Mouse (Mus musculus) midbrain, embryonic 16.5 days (tissue): ENCODE measurements around the gene Fgfr2. TPM values are rescaled to one million over a fixed set of nuclear protein-coding genes. Genes with fewer than 3 reads are reported as not detected.

Experiments used
- ATAC-seq: fragments of 200-750 bp; cut with Nextera tagmentation; 2 replicates; pipeline ENCODE4 v1.8.0; 2017; ENCODE audit warnings: moderate TSS enrichment
- H3K27ac ChIP-seq: fragments of 300-500 bp; sonication (generic); 2 replicates; pipeline ENCODE4 v1.5.1; 2014; ENCODE audit warnings: mild to moderate bottlenecking, low read length, mixed read lengths
- H3K27me3 ChIP-seq: fragments of 300-500 bp; sonication (generic); 2 replicates; pipeline ENCODE4 v1.6.1; 2014; ENCODE audit warnings: low read depth, low read length, mixed read lengths; ENCODE audit not compliant: control insufficient read depth, insufficient read depth
- H3K36me3 ChIP-seq: fragments of 300-500 bp; sonication (generic); 2 replicates; pipeline ENCODE4 v1.6.1; 2014; ENCODE audit warnings: mild to moderate bottlenecking, low read length, moderate library complexity, mixed read lengths; ENCODE audit not compliant: control insufficient read depth, insufficient read depth
- H3K4me1 ChIP-seq: fragments of 300-500 bp; sonication (generic); 2 replicates; pipeline ENCODE4 v1.6.1; 2014; ENCODE audit warnings: mild to moderate bottlenecking, low read length, mixed read lengths; ENCODE audit not compliant: control insufficient read depth, insufficient read depth
- H3K4me2 ChIP-seq: fragments of 300-500 bp; sonication (generic); 2 replicates; pipeline ENCODE4 v1.6.1; 2014; ENCODE audit warnings: mild to moderate bottlenecking, low read length, mixed read lengths
- H3K4me3 ChIP-seq: fragments of 300-500 bp; sonication (generic); 2 replicates; pipeline ENCODE4 v1.5.1; 2014; ENCODE audit warnings: low read depth, mild to moderate bottlenecking, low read length, moderate library complexity, mixed read lengths
- H3K9ac ChIP-seq: fragments of 300-500 bp; sonication (generic); 2 replicates; pipeline ENCODE4 v1.6.1; 2014; ENCODE audit warnings: low read depth, low read length, mixed read lengths
- H3K9me3 ChIP-seq: fragments of 300-500 bp; sonication (generic); replicated peaks from 2 replicates; pipeline ENCODE4 v1.6.1; 2014; ENCODE audit warnings: mild to moderate bottlenecking, low read length, mixed read lengths; ENCODE audit not compliant: control insufficient read depth, poor library complexity, severe bottlenecking
- WGBS: fragments of 180-500 bp; shearing (Covaris S2); extraction: QIAGEN DNeasy Blood & Tissue Kit; methylation state at CpG from one replicate; pipeline ENCODE4 v1.1.7; 2014; 5-methylcytosine and 5-hydroxymethylcytosine counted together
- polyA plus RNA-seq: library from polyadenylated mRNA; unstranded; fragments of >200 nt; fragmentation: Nextera tagmentation; extraction: Ambion mirVana; gene quantifications from 2 replicates; pipeline ENCODE4 v1.2.1, GENCODE M21; 2015

The Fgfr2 gene
- polyA plus RNA-seq, 1 experiment from 2014 or later, result 23.8 TPM

- Histone ChIP-seq H3K4me2 (no peak overlapping the region), H3K9ac (no peak overlapping the region), H3K36me3 (no peaks in the 10 kb centered on the region), H3K9me3 (no peaks in the 10 kb centered on the region), H3K27me3 (no peaks in the 10 kb centered on the region), H3K4me3 (no peak overlapping the region), H3K27ac (peak overlapping the region; percentile 66), H3K4me1 (peaks cover 24% of the 10 kb centered on the region)
- WGBS, result 76% methylated on average over 4 of the region's 4 CpGs
- ATAC-seq, result peak; percentile 27; the same call in 1 of the 2 replicates
These were observed 355.2 kb downstream of the Fgfr2 start for GRCm38 (mm10) chr7:132767999-132768370.

- peak; percentile 74; the same call in 1 of the 2 replicates for ATAC-seq
These were observed 355.7 kb downstream of the Fgfr2 start for GRCm38 (mm10) chr7:132767233-132767998.

GRCm38 (mm10) chr7:132766235-132766871 lies 356.8 kb downstream of the Fgfr2 start:
- no peaks in the 10 kb centered on the region for H3K36me3 ChIP-seq
- 93% methylated on average over 11 of the region's 11 CpGs for WGBS
- H3K27me3 ChIP-seq, result no peaks in the 10 kb centered on the region
- H3K27ac ChIP-seq, result peak overlapping the region; percentile 69
- H3K4me2 ChIP-seq, result no peak overlapping the region
- H3K4me1 ChIP-seq, result peaks cover 24% of the 10 kb centered on the region
- no peak for ATAC-seq
- H3K4me3 ChIP-seq, result no peak overlapping the region
- no peaks in the 10 kb centered on the region for H3K9me3 ChIP-seq
- 0 out of 2 replicates have a peak overlapping the region, but pooled peaks have one; percentile 8 for H3K9ac ChIP-seq

More at GRCm38 (mm10) chr7:132767233-132767998, 355.7 kb downstream of the Fgfr2 start:
- no peaks in the 10 kb centered on the region for H3K9me3 ChIP-seq
- 25% methylated on average over 12 of the region's 12 CpGs for WGBS
- H3K9ac ChIP-seq, result no peak overlapping the region
- peaks cover 24% of the 10 kb centered on the region for H3K4me1 ChIP-seq
- H3K27ac ChIP-seq, result peak overlapping the region; percentile 68
- no peak overlapping the region for H3K4me3 ChIP-seq
- H3K4me2 ChIP-seq, result 0 out of 2 replicates have a peak overlapping the region, but pooled peaks have one; percentile 13
- H3K36me3 ChIP-seq, result no peaks in the 10 kb centered on the region
- H3K27me3 ChIP-seq, result no peaks in the 10 kb centered on the region

GRCm38 (mm10) chr7:132765629-132766186 lies 357.4 kb downstream of the Fgfr2 start:
- no peaks in the 10 kb centered on the region for H3K27me3 ChIP-seq
- no peak overlapping the region for H3K4me2 ChIP-seq
- no peak overlapping the region for H3K27ac ChIP-seq
- ATAC-seq, result no peak
- H3K4me1 ChIP-seq, result peaks cover 24% of the 10 kb centered on the region
- H3K9me3 ChIP-seq, result no peaks in the 10 kb centered on the region
- no peaks in the 10 kb centered on the region for H3K36me3 ChIP-seq
- H3K9ac ChIP-seq, result no peak overlapping the region
- H3K4me3 ChIP-seq, result no peak overlapping the region
- WGBS, result 86% methylated on average over 3 of the region's 3 CpGs

GRCm38 (mm10) chr7:132764896-132765491 lies 358.2 kb downstream of the Fgfr2 start:
- Histone ChIP-seq H3K36me3 (no peaks in the 10 kb centered on the region), H3K27ac (no peak overlapping the region), H3K4me1 (peaks cover 24% of the 10 kb centered on the region), H3K27me3 (no peaks in the 10 kb centered on the region), H3K4me2 (no peak overlapping the region), H3K9ac (no peak overlapping the region), H3K4me3 (no peak overlapping the region), H3K9me3 (no peaks in the 10 kb centered on the region)
- 82% methylated on average over 4 of the region's 4 CpGs for WGBS
- ATAC-seq, result no peak

- Histone ChIP-seq H3K4me1 (peaks cover 24% of the 10 kb centered on the region), H3K36me3 (no peaks in the 10 kb centered on the region), H3K27ac (no peak overlapping the region), H3K27me3 (no peaks in the 10 kb centered on the region), H3K9me3 (no peaks in the 10 kb centered on the region), H3K4me3 (no peak overlapping the region), H3K9ac (no peak overlapping the region), H3K4me2 (no peak overlapping the region)
- ATAC-seq, result no peak
- WGBS, result 96% methylated on average over 4 of the region's 4 CpGs
These were observed 358.8 kb downstream of the Fgfr2 start for GRCm38 (mm10) chr7:132764314-132764713.

GRCm38 (mm10) chr7:132763911-132764310 lies 359.2 kb downstream of the Fgfr2 start:
- Histone ChIP-seq H3K36me3 (no peaks in the 10 kb centered on the region), H3K4me3 (no peak overlapping the region), H3K9ac (no peak overlapping the region), H3K27me3 (no peaks in the 10 kb centered on the region), H3K4me2 (no peak overlapping the region), H3K4me1 (peaks cover 24% of the 10 kb centered on the region), H3K9me3 (no peaks in the 10 kb centered on the region), H3K27ac (no peak overlapping the region)
- 93% methylated on average over 5 of the region's 5 CpGs for WGBS
- no peak for ATAC-seq

- H3K36me3 ChIP-seq, result no peaks in the 10 kb centered on the region
- H3K4me2 ChIP-seq, result no peak overlapping the region
- WGBS, result 93% methylated on average over 6 of the region's 6 CpGs
- H3K9ac ChIP-seq, result no peak overlapping the region
- no peaks in the 10 kb centered on the region for H3K9me3 ChIP-seq
- no peak for ATAC-seq
- no peak overlapping the region for H3K27ac ChIP-seq
- H3K4me1 ChIP-seq, result peaks cover 24% of the 10 kb centered on the region
- no peak overlapping the region for H3K4me3 ChIP-seq
- H3K27me3 ChIP-seq, result no peaks in the 10 kb centered on the region
These were observed 359.8 kb downstream of the Fgfr2 start for GRCm38 (mm10) chr7:132763351-132763750.
